Mouse (Mus musculus) frontal cortex, postnatal 14 days (tissue): Measurements from ENCODE around the gene Hoxa1.

Source experiments
- DNase-seq, 2 experiments: peaks; one replicate each; pipeline ENCODE4 v3.0.0; 2022; ENCODE audit warnings: low spot score in 2 of 2

Hoxa1 gene

GRCm38 (mm10) chr6:52159164-52159761, 1.1 kb upstream of the Hoxa1 start:
- DNase-seq: no peak

- DNase-seq: no peak
Measured at GRCm38 (mm10) chr6:52157466-52158275, 446 bp downstream of the Hoxa1 start.

GRCm38 (mm10) chr6:52156551-52157200, 1.4 kb downstream of the Hoxa1 start:
- DNase-seq: no peak

GRCm38 (mm10) chr6:52155471-52155870, 2.6 kb downstream of the Hoxa1 start:
- DNase-seq: no peak

- no peak for DNase-seq
Measured at GRCm38 (mm10) chr6:52154044-52154443, 4.1 kb downstream of the Hoxa1 start.

GRCm38 (mm10) chr6:52153270-52153669, 4.8 kb downstream of the Hoxa1 start:
- no peak for DNase-seq

GRCm38 (mm10) chr6:52152226-52153193, 5.6 kb downstream of the Hoxa1 start:
- no peak for DNase-seq

GRCm38 (mm10) chr6:52151571-52151970, 6.5 kb downstream of the Hoxa1 start:
- no peak for DNase-seq

- no peak for DNase-seq
Measured at GRCm38 (mm10) chr6:52150401-52150966, 7.6 kb downstream of the Hoxa1 start.

GRCm38 (mm10) chr6:52139115-52139514, 19.0 kb downstream of the Hoxa1 start:
- no peak for DNase-seq

GRCm38 (mm10) chr6:52138576-52138975, 19.5 kb downstream of the Hoxa1 start:
- DNase-seq: no peak

- no peak for DNase-seq
Measured at GRCm38 (mm10) chr6:52137841-52138535, 20.1 kb downstream of the Hoxa1 start.

- no peak for DNase-seq
Measured at GRCm38 (mm10) chr6:52123673-52124072, 34.4 kb downstream of the Hoxa1 start.

GRCm38 (mm10) chr6:52121173-52121572, 36.9 kb downstream of the Hoxa1 start:
- DNase-seq: no peak

GRCm38 (mm10) chr6:52118903-52119635, 39.0 kb downstream of the Hoxa1 start:
- no peak for DNase-seq

GRCm38 (mm10) chr6:52115899-52116298, 42.2 kb downstream of the Hoxa1 start:
- DNase-seq: no peak

- no peak for DNase-seq
Measured at GRCm38 (mm10) chr6:52111846-52112245, 46.3 kb downstream of the Hoxa1 start.

GRCm38 (mm10) chr6:52107400-52107799, 50.7 kb downstream of the Hoxa1 start:
- DNase-seq: no peak

- DNase-seq: no peak
Measured at GRCm38 (mm10) chr6:52106716-52107115, 51.4 kb downstream of the Hoxa1 start.

GRCm38 (mm10) chr6:52106178-52106577, 51.9 kb downstream of the Hoxa1 start:
- no peak for DNase-seq
